Mouse (Mus musculus): ENCODE measurements around the gene Dclk1. TPM values are rescaled to one million over a fixed set of nuclear protein-coding genes. Genes with fewer than 3 reads are reported as not detected.

Dclk1 gene
- polyA plus RNA-seq, 1 experiment from 2014 or later: 4.4 TPM

DNA sequence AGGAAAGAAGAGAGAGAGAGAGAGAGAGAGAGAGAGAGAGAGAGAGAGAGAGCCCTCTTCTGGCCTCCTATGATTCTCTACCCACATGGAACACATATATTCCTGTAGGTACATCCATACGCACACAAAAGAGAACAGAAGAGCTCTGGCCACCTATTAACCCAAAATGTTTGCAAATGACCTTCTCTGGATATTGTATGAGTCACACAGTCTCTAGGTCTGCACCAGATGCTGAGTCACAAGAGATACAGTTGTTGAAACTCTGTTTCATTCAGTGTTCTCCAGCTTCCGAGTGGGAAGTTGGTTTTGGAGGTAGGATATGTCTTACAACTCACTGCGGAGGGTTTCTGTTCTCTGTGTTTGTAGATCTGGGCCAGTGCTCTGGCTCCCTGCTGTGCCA, 78.4 kb downstream of the Dclk1 start:
- H3K27ac ChIP-seq (replicated peaks): no peak overlapping the region
- DNase-seq (ENCODE audit: low spot score) (no peak), ATAC-seq (ENCODE audit: low FRiP score, low TSS enrichment) (no peak)
- no peak for TF ChIP-seq EP300 (optimal IDR thresholded peaks at IDR 0.05)
- no peak for TF ChIP-seq CTCF (IDR thresholded peaks at IDR 0.05; ENCODE audit: low read depth)
- H3K4me1 ChIP-seq (replicated peaks; ENCODE audit: control insufficient read depth, insufficient read depth): no peaks in the 10 kb centered on the region
- no peak overlapping the region for H3K4me3 ChIP-seq (ENCODE audit: low read depth, low read length)
- 82% methylated on average over 3 of the region's 3 CpGs for WGBS
- no peaks in the 10 kb centered on the region for H3K27me3 ChIP-seq (ENCODE audit: control insufficient read depth, insufficient read depth, low read length)
- no peaks in the 10 kb centered on the region for H3K9me3 ChIP-seq (ENCODE audit: control insufficient read depth, low read length)
- no peaks in the 10 kb centered on the region for H3K36me3 ChIP-seq (ENCODE audit: control insufficient read depth, insufficient read depth, low read length)
- H3K4me2 ChIP-seq (replicated peaks; ENCODE audit: low read depth): no peak overlapping the region
- H3K9ac ChIP-seq (ENCODE audit: low read length): no peak overlapping the region

- Histone ChIP-seq H3K27ac (replicated peaks) (no peak overlapping the region), H3K27me3 (ENCODE audit: control insufficient read depth, insufficient read depth, low read length) (no peaks in the 10 kb centered on the region), H3K4me3 (ENCODE audit: low read depth, low read length) (no peak overlapping the region), H3K9ac (ENCODE audit: low read length) (no peak overlapping the region), H3K36me3 (ENCODE audit: control insufficient read depth, insufficient read depth, low read length) (no peaks in the 10 kb centered on the region), H3K9me3 (ENCODE audit: control insufficient read depth, low read length) (no peaks in the 10 kb centered on the region), H3K4me1 (replicated peaks; ENCODE audit: control insufficient read depth, insufficient read depth) (no peaks in the 10 kb centered on the region), H3K4me2 (replicated peaks; ENCODE audit: low read depth) (no peak overlapping the region)
- DNase-seq (ENCODE audit: low spot score) (no peak), ATAC-seq (ENCODE audit: low FRiP score, low TSS enrichment) (no peak)
- WGBS: 60% methylated on average over 1 of the region's 1 CpGs
- TF ChIP-seq CTCF (IDR thresholded peaks at IDR 0.05; ENCODE audit: low read depth) (no peak), EP300 (optimal IDR thresholded peaks at IDR 0.05) (no peak)
These were observed 81.9 kb downstream of the Dclk1 start for GRCm38 (mm10) chr3:55324029-55324428.

GRCm38 (mm10) chr3:55330496-55330895, 88.3 kb downstream of the Dclk1 start:
- DNase-seq (ENCODE audit: low spot score): no peak

DNA sequence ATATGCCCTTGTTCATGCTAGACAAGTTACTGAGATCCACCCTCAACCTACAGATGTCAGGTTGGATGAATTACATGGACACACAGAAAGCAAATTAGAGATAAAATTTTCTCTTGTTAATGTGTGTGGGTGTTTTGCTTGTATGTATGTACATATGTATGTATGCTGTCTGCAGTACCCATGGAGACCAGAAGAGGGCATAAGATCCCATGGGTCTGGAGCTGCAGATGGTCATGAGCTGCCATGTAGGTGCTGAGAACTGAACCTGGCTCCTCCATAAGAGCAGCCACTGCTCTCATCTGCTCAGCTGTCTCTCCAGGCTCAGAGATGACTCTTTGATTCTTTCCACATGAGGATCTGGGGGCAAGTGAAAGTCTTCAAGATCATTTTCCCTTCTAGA, 89.5 kb downstream of the Dclk1 start:
- DNase-seq (ENCODE audit: low spot score) (no peak), ATAC-seq (ENCODE audit: low FRiP score, low TSS enrichment) (no peak)
- no peak overlapping the region for H3K4me3 ChIP-seq (ENCODE audit: low read depth, low read length)
- H3K27me3 ChIP-seq (ENCODE audit: control insufficient read depth, insufficient read depth, low read length): no peaks in the 10 kb centered on the region
- no peak overlapping the region for H3K27ac ChIP-seq (replicated peaks)
- H3K4me1 ChIP-seq (replicated peaks; ENCODE audit: control insufficient read depth, insufficient read depth): no peaks in the 10 kb centered on the region
- no peaks in the 10 kb centered on the region for H3K36me3 ChIP-seq (ENCODE audit: control insufficient read depth, insufficient read depth, low read length)
- H3K9ac ChIP-seq (ENCODE audit: low read length): no peak overlapping the region
- TF ChIP-seq CTCF (IDR thresholded peaks at IDR 0.05; ENCODE audit: low read depth): 0 out of 2 replicates have a peak, but pooled peaks have one; percentile 26
- no peak for TF ChIP-seq EP300 (optimal IDR thresholded peaks at IDR 0.05)
- no peaks in the 10 kb centered on the region for H3K9me3 ChIP-seq (ENCODE audit: control insufficient read depth, low read length)
- H3K4me2 ChIP-seq (replicated peaks; ENCODE audit: low read depth): no peak overlapping the region

More at GRCm38 (mm10) chr3:55330496-55330895, 88.3 kb downstream of the Dclk1 start:
- H3K9me3 ChIP-seq (ENCODE audit: control insufficient read depth, low read length): no peaks in the 10 kb centered on the region
- no peak overlapping the region for H3K4me2 ChIP-seq (replicated peaks; ENCODE audit: low read depth)
- no peaks in the 10 kb centered on the region for H3K27me3 ChIP-seq (ENCODE audit: control insufficient read depth, insufficient read depth, low read length)
- 87% methylated on average over 4 of the region's 4 CpGs for WGBS
- no peaks in the 10 kb centered on the region for H3K4me1 ChIP-seq (replicated peaks; ENCODE audit: control insufficient read depth, insufficient read depth)
- no peak overlapping the region for H3K4me3 ChIP-seq (ENCODE audit: low read depth, low read length)
- no peak overlapping the region for H3K9ac ChIP-seq (ENCODE audit: low read length)
- no peak overlapping the region for H3K27ac ChIP-seq (replicated peaks)
- TF ChIP-seq EP300 (optimal IDR thresholded peaks at IDR 0.05): no peak
- TF ChIP-seq CTCF (IDR thresholded peaks at IDR 0.05; ENCODE audit: low read depth): no peak
- no peaks in the 10 kb centered on the region for H3K36me3 ChIP-seq (ENCODE audit: control insufficient read depth, insufficient read depth, low read length)
- ATAC-seq (ENCODE audit: low FRiP score, low TSS enrichment): no peak

DNA sequence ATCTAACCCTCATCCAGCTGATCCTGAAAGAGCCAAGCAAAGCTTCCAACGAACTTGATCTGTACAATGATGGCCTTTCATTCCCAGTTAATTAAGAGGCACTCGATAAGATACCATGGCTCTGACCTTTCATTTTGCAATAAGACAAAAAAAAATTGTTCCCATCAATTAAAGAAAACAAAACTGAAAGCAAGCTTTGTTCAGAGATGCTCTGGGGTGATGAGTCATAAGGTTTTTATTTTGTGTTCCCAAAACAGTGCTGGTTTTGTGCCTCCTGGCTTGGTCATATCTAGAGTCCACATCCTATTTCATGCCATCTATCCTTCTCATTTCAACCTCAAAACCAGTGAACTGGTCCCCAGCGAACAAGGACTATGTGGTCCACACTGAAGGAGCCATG, 91.3 kb downstream of the Dclk1 start:
- DNase-seq (ENCODE audit: low spot score) (no peak), ATAC-seq (ENCODE audit: low FRiP score, low TSS enrichment) (no peak)
- no peaks in the 10 kb centered on the region for H3K27me3 ChIP-seq (ENCODE audit: control insufficient read depth, insufficient read depth, low read length)
- WGBS: 83% methylated on average over 3 of the region's 3 CpGs
- TF ChIP-seq EP300 (optimal IDR thresholded peaks at IDR 0.05) (no peak), CTCF (IDR thresholded peaks at IDR 0.05; ENCODE audit: low read depth) (no peak)
- no peak overlapping the region for H3K27ac ChIP-seq (replicated peaks)
- no peak overlapping the region for H3K4me2 ChIP-seq (replicated peaks; ENCODE audit: low read depth)
- H3K4me3 ChIP-seq (ENCODE audit: low read depth, low read length): no peak overlapping the region
- H3K4me1 ChIP-seq (replicated peaks; ENCODE audit: control insufficient read depth, insufficient read depth): no peaks in the 10 kb centered on the region
- no peaks in the 10 kb centered on the region for H3K36me3 ChIP-seq (ENCODE audit: control insufficient read depth, insufficient read depth, low read length)
- H3K9ac ChIP-seq (ENCODE audit: low read length): no peak overlapping the region
- H3K9me3 ChIP-seq (ENCODE audit: control insufficient read depth, low read length): no peaks in the 10 kb centered on the region

DNA sequence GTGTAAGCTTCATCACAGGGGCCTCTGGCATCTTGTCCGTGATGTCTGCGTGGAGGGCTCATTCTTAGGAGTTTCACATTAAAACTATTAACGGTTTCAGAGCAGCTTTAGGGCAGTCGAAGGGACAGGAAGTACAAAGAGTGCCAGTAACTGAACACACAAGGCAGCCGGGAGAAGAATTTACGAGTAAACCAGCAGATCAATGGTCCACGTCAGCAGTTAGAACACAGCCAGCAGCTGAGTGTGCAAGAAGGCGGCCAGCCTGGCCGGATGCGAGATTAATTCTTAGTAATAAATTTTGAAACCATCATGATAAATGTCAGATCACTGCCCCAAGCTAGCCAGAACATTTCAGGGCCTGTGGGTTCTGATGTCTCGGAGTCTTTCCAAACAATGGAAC, 94.7 kb downstream of the Dclk1 start:
- WGBS: 62% methylated on average over 11 of the region's 11 CpGs
- Histone ChIP-seq H3K27ac (replicated peaks) (no peak overlapping the region), H3K4me3 (ENCODE audit: low read depth, low read length) (no peak overlapping the region), H3K9me3 (ENCODE audit: control insufficient read depth, low read length) (no peaks in the 10 kb centered on the region), H3K36me3 (ENCODE audit: control insufficient read depth, insufficient read depth, low read length) (no peaks in the 10 kb centered on the region), H3K4me2 (replicated peaks; ENCODE audit: low read depth) (no peak overlapping the region), H3K4me1 (replicated peaks; ENCODE audit: control insufficient read depth, insufficient read depth) (no peaks in the 10 kb centered on the region), H3K9ac (ENCODE audit: low read length) (no peak overlapping the region), H3K27me3 (ENCODE audit: control insufficient read depth, insufficient read depth, low read length) (no peaks in the 10 kb centered on the region)
- DNase-seq (ENCODE audit: low spot score) (no peak), ATAC-seq (ENCODE audit: low FRiP score, low TSS enrichment) (no peak)
- TF ChIP-seq CTCF (IDR thresholded peaks at IDR 0.05; ENCODE audit: low read depth): no peak
- TF ChIP-seq EP300 (optimal IDR thresholded peaks at IDR 0.05): no peak
